Mouse (Mus musculus) C2C12 (cell line): Measurements from ENCODE around the gene 4930595D18Rik.

Experiments
- CTCF ChIP-seq: IDR thresholded peaks from one replicate; pipeline ENCODE4 v1.5.1; 2011; ENCODE audit not compliant: control insufficient read depth, insufficient read depth, insufficient read length
- MAX ChIP-seq: IDR thresholded peaks from one replicate; pipeline ENCODE4 v1.6.1; 2011; ENCODE audit warnings: mild to moderate bottlenecking, control low read depth
- MYOG ChIP-seq: IDR thresholded peaks from one replicate; pipeline ENCODE4 v1.6.1; 2011; ENCODE audit not compliant: control insufficient read depth, insufficient read length; ENCODE audit errors: extremely low read depth

- TF ChIP-seq CTCF (no peak), MAX (no peak), MYOG (no peak)
Observed at GRCm38 (mm10) chr12:111151422-111152156, 32.7 kb downstream of the 4930595D18Rik start.
